Mouse (Mus musculus) myocyte (in vitro differentiated cells): ENCODE results near the gene Pold2. TPM values are rescaled to one million over a fixed set of nuclear protein-coding genes. Genes with fewer than 3 reads are reported as not detected.

ENCODE experiments used
- H3K27me3 ChIP-seq: one replicate; pipeline ENCODE4 v1.6.1; 2011; ENCODE audit not compliant: control insufficient read depth, insufficient read depth, insufficient read length
- H3K36me3 ChIP-seq: one replicate; pipeline ENCODE4 v1.6.1; 2011; ENCODE audit not compliant: control insufficient read depth, insufficient read depth
- H3K4me2 ChIP-seq: one replicate; pipeline ENCODE4 v1.6.1; 2011; ENCODE audit warnings: low read depth, control low read depth
- H3K4me3 ChIP-seq: one replicate; pipeline ENCODE4 v1.5.1; 2011; ENCODE audit warnings: mild to moderate bottlenecking, control low read depth, moderate library complexity
- H3K79me2 ChIP-seq: one replicate; pipeline ENCODE4 v1.6.1; 2011; ENCODE audit not compliant: control insufficient read depth, insufficient read depth
- H3ac ChIP-seq: one replicate; pipeline ENCODE4 v1.6.1; 2011; ENCODE audit not compliant: control insufficient read depth, insufficient read length
- CEBPB ChIP-seq: IDR thresholded peaks from 2 replicates; pipeline ENCODE4 v1.6.1; 2011; ENCODE audit warnings: mild to moderate bottlenecking, moderate library complexity; ENCODE audit not compliant: poor library complexity, insufficient read depth, severe bottlenecking
- E2F4 ChIP-seq: IDR thresholded peaks from one replicate; pipeline ENCODE4 v1.6.1; 2011; ENCODE audit warnings: mild to moderate bottlenecking, control low read depth, moderate library complexity; ENCODE audit not compliant: insufficient read depth
- MAX ChIP-seq: IDR thresholded peaks from one replicate; pipeline ENCODE4 v1.6.1; 2011; ENCODE audit warnings: low read depth, mild to moderate bottlenecking, control low read depth
- MYOD1 ChIP-seq, 3 experiments: IDR thresholded peaks; one replicate each; pipeline ENCODE4 v1.6.1; 2011; ENCODE audit warnings: control low read depth in 2 of 3, low read depth in 2 of 3, mild to moderate bottlenecking in 2 of 3, moderate library complexity in 1 of 3; ENCODE audit not compliant: insufficient read length in 2 of 3, control insufficient read depth in 1 of 3
- MYOG ChIP-seq, 3 experiments: IDR thresholded peaks; one replicate each; pipeline ENCODE4 v1.6.1; 2011; ENCODE audit warnings: control low read depth in 2 of 3, low read depth in 2 of 3, mild to moderate bottlenecking in 2 of 3; ENCODE audit not compliant: insufficient read length in 2 of 3, control insufficient read depth in 1 of 3, insufficient read depth in 1 of 3
- POLR2A ChIP-seq: IDR thresholded peaks from one replicate; pipeline ENCODE4 v1.6.1; 2011; ENCODE audit warnings: low read depth, mild to moderate bottlenecking, control low read depth, moderate library complexity; ENCODE audit not compliant: insufficient read length
- POLR2AphosphoS2 ChIP-seq: IDR thresholded peaks from one replicate; pipeline ENCODE4 v1.6.1; 2011; ENCODE audit warnings: low read depth, control low read depth; ENCODE audit not compliant: insufficient read length
- REST ChIP-seq: IDR thresholded peaks from one replicate; pipeline ENCODE4 v1.6.1; 2011; ENCODE audit warnings: mild to moderate bottlenecking, control low read depth, moderate library complexity; ENCODE audit not compliant: insufficient read depth, insufficient read length
- SRF ChIP-seq: IDR thresholded peaks from one replicate; pipeline ENCODE4 v1.6.1; 2011; ENCODE audit warnings: low read depth; ENCODE audit not compliant: control insufficient read depth, insufficient read length
- TCF12 ChIP-seq: IDR thresholded peaks from one replicate; pipeline ENCODE4 v1.6.1; 2011; ENCODE audit warnings: mild to moderate bottlenecking, control low read depth; ENCODE audit not compliant: poor library complexity, insufficient read depth, severe bottlenecking
- TCF3 ChIP-seq: IDR thresholded peaks from one replicate; pipeline ENCODE4 v1.6.1; 2011; ENCODE audit warnings: low read depth, control low read depth; ENCODE audit not compliant: insufficient read length
- USF1 ChIP-seq: IDR thresholded peaks from one replicate; pipeline ENCODE4 v1.6.1; 2011; ENCODE audit warnings: low read depth, mild to moderate bottlenecking, control low read depth, moderate library complexity
- polyA plus RNA-seq: library from polyadenylated mRNA; unstranded; fragments of >200 nt; fragmentation: generic; extraction: Trizol; gene quantifications from one replicate; pipeline ENCODE4 v1.2.1, GENCODE M21; 2012; ENCODE audit warnings: missing spikeins

Gene Pold2
- polyA plus RNA-seq, 1 experiment, result 101 TPM

DNA sequence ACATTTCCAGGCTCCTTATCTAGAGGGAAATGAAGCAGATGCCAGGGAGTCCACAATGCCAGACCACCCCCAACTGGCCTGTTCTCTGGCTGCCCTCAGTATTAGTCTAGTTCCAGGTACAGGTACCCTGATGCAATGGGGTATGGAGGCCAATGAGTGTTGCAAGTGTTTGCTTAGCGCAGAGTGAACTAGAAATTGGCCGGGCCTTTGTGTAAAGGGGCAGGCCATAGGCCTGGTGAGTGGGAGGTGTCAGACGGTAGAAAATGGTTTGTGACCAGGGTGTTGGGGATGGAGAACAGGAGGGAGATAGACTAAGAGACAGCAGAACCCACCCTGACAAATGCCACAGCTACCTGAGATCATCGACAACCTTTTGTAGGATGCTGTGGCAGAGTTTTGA is 41.5 kb upstream of the Pold2 start:
- TF ChIP-seq MYOG (IDR thresholded peaks at IDR 0.05; ENCODE audit: control insufficient read depth in 1 of 3, insufficient read depth in 1 of 3, insufficient read length in 2 of 3, low read depth in 2 of 3) (no peak), POLR2AphosphoS2 (no peak), CEBPB (no peak), USF1 (no peak), TCF3 (no peak), TCF12 (no peak), REST (no peak), POLR2A (no peak), MYOD1 (IDR thresholded peaks at IDR 0.05; ENCODE audit: control insufficient read depth in 1 of 3, insufficient read length in 2 of 3, low read depth in 2 of 3) (no peak)
- H3K27me3 ChIP-seq, result peaks cover 20% of the 10 kb centered on the region
- H3K4me2 ChIP-seq, result no peak overlapping the region
- H3ac ChIP-seq, result no peak overlapping the region
- H3K79me2 ChIP-seq, result no peaks in the 10 kb centered on the region
- H3K36me3 ChIP-seq, result no peaks in the 10 kb centered on the region
- no peak overlapping the region for H3K4me3 ChIP-seq

DNA sequence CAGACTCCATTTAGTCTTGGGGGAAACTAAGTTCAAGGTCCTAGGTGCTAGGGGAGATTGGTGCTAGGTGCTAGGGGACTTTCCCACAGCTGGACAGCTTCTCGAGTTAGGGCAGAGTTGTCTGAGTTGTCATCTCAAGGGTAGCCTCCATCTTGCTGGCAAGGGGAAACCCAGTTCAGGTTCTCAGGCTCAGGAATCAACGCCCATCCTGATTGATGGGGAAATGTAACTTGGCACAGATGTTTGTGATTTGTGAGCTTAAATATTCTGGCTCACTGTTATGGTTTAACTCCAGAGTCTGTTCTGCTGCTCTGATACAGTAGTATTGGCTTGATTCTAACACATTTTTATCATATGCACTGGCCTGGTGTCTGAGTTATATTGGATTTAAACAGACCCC is 40.0 kb upstream of the Pold2 start:
- Histone ChIP-seq H3K27me3 (peaks cover 15% of the 10 kb centered on the region), H3K4me2 (no peak overlapping the region), H3K79me2 (no peaks in the 10 kb centered on the region), H3ac (no peak overlapping the region), H3K4me3 (no peak overlapping the region), H3K36me3 (no peaks in the 10 kb centered on the region)
- TF ChIP-seq POLR2A, result no peak
- TF ChIP-seq MYOG (IDR thresholded peaks at IDR 0.05; ENCODE audit: control insufficient read depth in 1 of 3, insufficient read depth in 1 of 3, insufficient read length in 2 of 3, low read depth in 2 of 3), result no peak
- no peak for TF ChIP-seq TCF3
- TF ChIP-seq MAX, result no peak
- no peak for TF ChIP-seq REST
- no peak for TF ChIP-seq CEBPB
- no peak for TF ChIP-seq SRF
- no peak for TF ChIP-seq POLR2AphosphoS2
- no peak for TF ChIP-seq TCF12
- no peak for TF ChIP-seq E2F4
- TF ChIP-seq MYOD1 (IDR thresholded peaks at IDR 0.05; ENCODE audit: control insufficient read depth in 1 of 3, insufficient read length in 2 of 3, low read depth in 2 of 3), result no peak

- no peak overlapping the region for H3K4me2 ChIP-seq
- TF ChIP-seq POLR2AphosphoS2 (no peak), MYOD1 (IDR thresholded peaks at IDR 0.05; ENCODE audit: control insufficient read depth in 1 of 3, insufficient read length in 2 of 3, low read depth in 2 of 3) (no peak), TCF3 (no peak), CEBPB (no peak), POLR2A (no peak), MYOG (IDR thresholded peaks at IDR 0.05; ENCODE audit: control insufficient read depth in 1 of 3, insufficient read depth in 1 of 3, insufficient read length in 2 of 3, low read depth in 2 of 3) (no peak), E2F4 (no peak), TCF12 (no peak), USF1 (no peak), SRF (no peak), REST (no peak), MAX (no peak)
- H3K27me3 ChIP-seq, result peaks cover 6% of the 10 kb centered on the region
- no peaks in the 10 kb centered on the region for H3K36me3 ChIP-seq
- no peak overlapping the region for H3K4me3 ChIP-seq
- H3ac ChIP-seq, result no peak overlapping the region
- no peaks in the 10 kb centered on the region for H3K79me2 ChIP-seq
These were observed 38.1 kb upstream of the Pold2 start for GRCm38 (mm10) chr11:5916178-5916548.

DNA sequence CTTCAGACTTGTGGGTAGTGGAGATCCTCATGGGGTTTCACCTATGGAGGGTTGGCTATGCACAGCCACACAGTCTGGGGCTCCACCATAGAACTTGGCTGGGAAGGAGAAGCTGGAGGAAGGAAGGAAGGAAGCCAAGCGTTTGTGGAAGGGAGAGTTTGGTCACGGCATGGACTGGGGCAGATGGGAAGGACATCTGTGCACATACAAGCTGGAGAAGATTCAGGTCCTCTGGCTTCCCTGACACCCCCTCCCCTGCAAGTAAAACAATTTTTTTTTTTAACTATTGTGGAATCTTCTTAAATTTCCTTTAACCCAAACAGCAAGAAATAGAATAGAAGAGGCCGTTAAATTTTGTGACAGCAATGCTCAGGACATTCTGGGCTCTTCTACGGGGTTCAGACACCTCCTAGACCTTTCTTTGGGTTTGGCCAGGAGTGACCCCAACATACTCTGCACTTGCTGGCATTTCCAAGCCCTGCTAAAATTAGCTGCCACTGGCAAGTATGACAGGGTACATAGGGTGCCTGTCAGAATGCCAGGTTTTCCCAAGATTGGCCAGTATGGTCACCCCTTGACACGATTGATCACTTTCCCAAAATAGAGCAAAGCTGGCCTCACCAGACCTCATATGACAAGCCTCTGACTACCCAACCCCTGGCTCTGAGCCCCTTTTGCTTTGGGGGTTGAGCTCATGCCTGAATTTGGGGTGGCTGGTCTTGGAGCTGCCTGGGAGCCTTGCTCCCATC is 37.5 kb upstream of the Pold2 start:
- Histone ChIP-seq H3K27me3 (peaks cover 9% of the 10 kb centered on the region), H3K4me2 (no peak overlapping the region), H3K4me3 (no peak overlapping the region), H3ac (no peak overlapping the region), H3K79me2 (no peaks in the 10 kb centered on the region), H3K36me3 (no peaks in the 10 kb centered on the region)
- TF ChIP-seq SRF (no peak), CEBPB (no peak), MYOG (IDR thresholded peaks at IDR 0.05; ENCODE audit: control insufficient read depth in 1 of 3, insufficient read depth in 1 of 3, insufficient read length in 2 of 3, low read depth in 2 of 3) (no peak), POLR2A (no peak), REST (no peak)

GRCm38 (mm10) chr11:5914940-5915339 is 36.8 kb upstream of the Pold2 start:
- TF ChIP-seq USF1 (no peak), POLR2A (no peak), E2F4 (no peak), TCF3 (no peak)
- no peak overlapping the region for H3ac ChIP-seq
- no peak overlapping the region for H3K4me2 ChIP-seq
- H3K4me3 ChIP-seq, result no peak overlapping the region
- H3K27me3 ChIP-seq, result peaks cover 15% of the 10 kb centered on the region
- no peaks in the 10 kb centered on the region for H3K36me3 ChIP-seq
- H3K79me2 ChIP-seq, result no peaks in the 10 kb centered on the region
